Mouse (Mus musculus): ENCODE measurements around the gene Snrnp35.

Gene Snrnp35

DNA sequence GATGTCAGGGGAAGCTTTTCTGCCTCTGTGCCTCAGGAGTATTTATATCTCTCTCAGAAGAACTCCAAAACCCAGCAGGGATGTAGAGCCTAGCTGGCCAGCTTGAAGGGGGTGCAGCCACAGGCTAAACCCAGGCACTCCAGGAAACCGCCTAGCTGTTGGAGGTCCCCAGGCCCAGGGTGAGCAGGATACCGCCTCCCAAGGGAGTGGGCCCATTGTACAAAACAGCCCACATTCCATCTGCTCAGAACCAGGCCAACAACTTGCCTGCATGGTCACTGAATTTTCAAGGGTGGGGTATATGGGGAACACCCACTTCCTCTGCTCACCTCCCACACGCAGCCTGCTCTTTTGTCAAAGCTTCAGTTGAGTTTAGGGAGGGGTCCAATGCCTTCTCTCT is 17.6 kb downstream of the Snrnp35 start:
- DNase-seq (ENCODE audit: low spot score in 2 of 2) = peak; percentile 43 to 62

DNA sequence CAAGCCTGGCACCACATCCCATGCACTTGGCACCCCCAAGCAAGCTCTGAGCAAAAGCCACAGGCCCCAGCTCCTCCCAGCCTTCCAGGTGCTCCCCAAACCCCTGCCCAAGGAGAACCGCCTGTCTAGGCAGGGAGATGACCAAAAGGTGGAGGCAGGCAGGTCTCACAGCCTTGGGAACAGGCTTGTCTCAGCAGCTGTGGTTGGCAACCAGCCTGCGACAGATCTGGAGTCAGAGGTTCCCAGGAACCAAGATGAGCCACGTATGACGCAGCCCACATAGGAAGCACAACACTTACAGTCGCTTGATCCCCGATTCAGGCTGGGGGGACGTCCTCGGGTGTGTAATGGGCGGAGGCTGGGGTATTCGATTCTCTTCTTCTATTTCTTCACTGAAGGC is 18.6 kb downstream of the Snrnp35 start:
- DNase-seq (ENCODE audit: low spot score in 2 of 2) = no peak

DNA sequence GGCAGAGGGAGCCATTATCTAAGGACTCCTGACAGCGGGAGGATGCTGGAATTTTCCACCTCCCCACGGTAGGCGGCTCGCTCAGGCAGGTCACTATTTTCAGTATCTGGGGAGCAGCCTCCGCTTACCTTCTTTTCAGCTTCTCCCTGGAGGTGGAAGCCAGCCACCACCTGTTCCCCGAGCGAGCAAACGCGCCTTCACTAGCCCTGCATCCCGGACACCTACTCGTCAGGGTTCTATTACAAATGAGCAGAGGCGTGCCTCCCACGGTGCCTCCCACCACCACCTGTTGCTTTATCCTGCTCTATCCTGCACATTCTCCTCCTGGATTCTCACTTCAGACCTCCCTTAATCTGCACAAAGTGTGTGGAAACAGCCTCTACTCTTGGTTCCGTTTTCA is 20.8 kb downstream of the Snrnp35 start:
- DNase-seq (ENCODE audit: low spot score in 2 of 2) = peak; percentile 60 to 65

DNA sequence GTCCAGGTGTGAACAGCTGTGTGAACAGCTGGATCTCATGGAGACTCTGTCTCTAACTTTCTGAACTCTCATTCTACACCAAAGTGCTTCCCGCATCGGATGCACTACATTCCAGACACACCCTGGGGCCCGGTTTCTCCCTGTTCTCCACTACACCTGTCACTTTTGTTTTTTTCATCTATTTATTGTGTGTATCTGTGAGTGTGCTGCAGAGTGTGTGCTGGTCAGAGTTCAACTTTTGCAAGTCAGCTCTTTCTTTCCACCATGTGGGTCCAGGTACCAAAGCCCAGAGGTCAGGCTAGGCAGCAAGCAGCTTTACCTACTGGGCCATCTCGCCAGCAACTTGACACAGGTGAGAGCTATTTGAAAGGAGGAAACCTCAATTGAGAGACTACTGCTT is 22.3 kb downstream of the Snrnp35 start:
- no peak for DNase-seq (ENCODE audit: low spot score in 2 of 2)

DNA sequence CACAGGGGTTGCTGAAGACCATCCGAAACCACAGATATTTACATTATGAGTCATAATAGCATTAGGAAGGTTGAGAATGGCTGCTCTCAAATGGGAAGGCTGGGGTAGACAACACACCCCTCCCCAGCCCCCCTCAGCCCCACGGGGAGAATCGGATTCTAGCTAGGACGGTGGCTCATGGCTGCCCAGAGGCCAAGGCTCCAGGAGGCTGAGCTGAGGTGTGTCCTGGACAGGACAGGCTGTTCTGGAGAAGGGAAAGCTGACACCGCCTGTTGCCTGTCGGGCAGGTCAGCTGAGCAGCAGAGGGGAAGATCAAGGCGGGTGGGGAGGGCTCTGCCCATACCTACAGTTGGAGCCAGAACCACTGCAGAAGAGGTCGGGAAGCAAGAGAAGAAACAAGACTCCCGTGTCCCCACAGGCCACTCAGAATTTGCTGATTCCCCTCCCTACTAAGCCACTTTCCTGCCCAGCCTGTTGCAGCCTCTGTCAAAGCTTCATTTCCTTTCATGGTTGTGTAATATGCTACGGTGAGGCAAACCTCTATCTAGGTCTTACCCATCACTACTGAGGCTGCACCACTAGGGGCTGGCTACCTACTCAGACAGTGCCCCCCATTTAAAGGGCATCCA is 23.9 kb downstream of the Snrnp35 start:
- DNase-seq (ENCODE audit: low spot score in 2 of 2) = no peak

DNA sequence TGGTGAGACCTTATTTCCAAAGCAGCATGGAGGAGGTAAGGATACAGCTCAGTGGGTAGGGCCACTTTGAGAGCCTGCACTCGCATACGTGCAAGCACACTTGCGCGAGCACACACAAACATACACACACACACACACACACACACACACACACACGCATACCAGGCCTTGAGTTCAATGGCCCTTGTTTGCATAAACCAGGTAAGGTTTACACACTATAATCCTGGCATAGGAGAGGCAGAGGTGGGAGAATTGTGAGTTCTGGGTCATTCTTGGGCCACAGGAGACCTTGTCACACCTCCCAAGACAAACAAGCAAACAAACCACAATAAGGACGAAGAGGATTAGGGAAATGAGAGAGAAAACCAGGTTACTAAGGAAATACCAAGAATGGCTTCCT is 26.3 kb downstream of the Snrnp35 start:
- DNase-seq (ENCODE audit: low spot score in 2 of 2) = no peak

DNA sequence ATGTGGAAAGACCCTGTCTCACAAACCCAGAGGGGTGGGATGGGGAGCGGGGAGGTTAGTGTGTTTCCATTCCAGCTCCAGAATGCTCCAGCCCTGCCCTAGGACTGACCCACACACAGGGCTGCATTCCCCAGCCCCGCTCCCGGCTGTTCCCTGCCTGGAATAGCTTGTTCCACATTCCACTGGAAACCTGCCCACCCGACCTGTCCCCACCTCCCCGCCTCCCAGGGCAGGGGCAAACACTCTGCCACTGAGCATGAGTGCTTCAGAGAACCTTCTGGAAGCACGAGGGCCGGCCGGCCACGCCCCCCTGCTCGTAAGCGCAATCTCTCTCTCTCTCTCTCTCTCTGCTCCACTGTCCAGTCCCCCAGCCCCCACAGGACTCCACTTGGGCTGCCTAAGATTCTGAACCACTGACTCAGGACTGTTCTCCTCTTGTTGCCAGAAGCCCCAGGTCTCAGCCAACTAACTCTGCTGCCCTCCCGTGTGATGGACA is 26.9 kb downstream of the Snrnp35 start:
- no peak for DNase-seq (ENCODE audit: low spot score in 2 of 2)

DNA sequence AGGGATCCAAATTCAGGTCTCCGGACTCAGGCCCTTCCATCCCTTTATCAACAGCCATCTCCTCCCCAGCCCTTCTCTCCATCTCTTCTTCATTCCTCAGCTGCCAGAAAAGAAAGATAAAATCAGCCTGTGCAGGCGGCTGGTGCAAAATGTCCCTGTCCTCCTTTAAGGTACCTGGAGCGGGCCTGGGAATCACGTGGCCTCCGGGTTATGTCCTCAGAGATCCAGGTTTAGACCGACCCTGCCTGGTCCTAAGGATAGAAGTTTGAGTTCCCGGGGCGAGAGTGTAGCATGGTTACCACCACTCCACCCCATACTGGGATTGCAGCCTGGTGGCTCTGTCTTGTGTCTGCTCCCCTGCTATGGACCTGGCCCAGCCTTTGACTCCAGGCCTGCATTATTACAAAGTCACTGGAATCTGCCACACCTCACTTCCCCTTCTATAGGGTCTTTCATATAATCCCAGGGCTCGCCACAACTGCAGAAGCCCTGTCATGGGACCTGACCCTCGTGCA is 27.7 kb downstream of the Snrnp35 start:
- no peak for DNase-seq (ENCODE audit: low spot score in 2 of 2)

DNA sequence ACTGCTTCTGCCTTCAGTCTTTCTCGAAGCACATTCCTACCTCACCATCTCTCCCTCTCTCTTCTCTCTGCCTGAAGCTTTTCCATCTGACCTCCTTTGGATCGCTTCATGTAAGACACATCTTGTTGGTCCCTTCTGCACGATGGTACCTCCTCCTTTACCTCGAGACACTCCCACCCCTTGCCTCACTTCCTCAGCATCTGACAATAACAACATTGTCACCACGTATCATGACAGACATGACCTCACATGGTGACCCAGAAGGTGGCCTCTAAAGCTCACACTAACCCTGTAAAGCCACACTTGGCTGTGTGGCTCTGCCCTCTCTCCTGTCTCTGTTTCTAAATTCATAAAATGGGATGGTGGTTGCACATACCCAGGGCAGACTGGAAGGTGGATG is 32.9 kb downstream of the Snrnp35 start:
- no peak for DNase-seq (ENCODE audit: low spot score in 2 of 2)

DNA sequence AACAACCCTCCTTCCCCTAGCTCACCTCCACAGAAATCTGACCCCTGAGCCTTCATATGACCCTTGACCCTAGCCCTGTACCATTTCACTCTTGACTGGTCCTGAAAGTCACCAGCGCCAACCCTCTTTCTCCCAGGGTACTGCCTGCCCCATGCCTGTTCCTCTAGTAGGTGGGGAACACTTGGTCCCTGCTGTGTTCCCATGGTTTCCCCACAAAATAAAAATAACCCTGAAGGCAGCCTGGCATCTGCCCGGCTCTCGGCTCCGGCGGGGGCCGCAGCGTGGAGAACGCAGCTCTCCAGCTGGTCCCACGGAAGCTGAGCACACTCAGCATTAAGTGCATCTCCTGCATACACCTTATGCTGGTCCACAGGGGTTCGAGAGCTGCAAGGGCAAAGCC is 35.7 kb downstream of the Snrnp35 start:
- peak; percentile 79 to 87 for DNase-seq (ENCODE audit: low spot score in 2 of 2)

DNA sequence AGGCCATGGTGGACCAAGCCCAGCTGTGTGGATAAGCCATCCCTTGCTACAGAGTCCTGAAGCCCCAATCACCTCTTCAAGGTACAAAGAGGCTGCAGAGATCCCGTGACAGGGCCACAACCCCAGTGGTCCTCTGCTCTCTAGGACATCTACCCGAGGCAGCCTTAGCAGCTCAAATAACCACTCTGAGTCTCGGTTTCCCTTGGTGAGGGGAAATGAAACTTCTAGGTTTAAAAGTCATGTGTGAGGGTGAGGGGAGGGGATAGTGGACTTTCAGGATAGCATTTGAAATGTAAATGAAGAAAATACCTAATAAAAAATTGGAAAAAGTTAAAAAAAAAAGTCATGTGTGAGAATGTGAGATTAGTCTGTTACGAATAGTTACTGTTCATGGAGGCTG is 38.7 kb downstream of the Snrnp35 start:
- DNase-seq (ENCODE audit: low spot score in 2 of 2) = no peak

DNA sequence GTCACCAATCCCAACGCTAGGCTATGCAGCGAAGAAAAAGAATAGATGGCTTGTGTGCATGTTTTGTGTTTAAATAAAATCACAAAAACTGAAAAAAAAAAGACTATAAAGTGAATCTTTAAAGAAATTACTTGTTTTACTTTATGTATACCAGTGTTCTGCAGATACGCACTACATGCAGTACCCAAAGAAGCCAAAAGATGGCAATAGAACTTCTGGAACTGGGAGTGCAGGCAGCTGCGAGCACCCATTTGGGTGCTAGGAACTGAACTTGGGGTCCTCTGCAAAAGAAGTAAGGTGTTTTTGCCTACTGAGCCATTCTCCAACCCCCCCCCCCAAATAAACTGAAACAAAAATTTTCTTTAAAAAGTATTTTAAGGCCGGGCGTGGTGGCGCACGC is 40.1 kb downstream of the Snrnp35 start:
- DNase-seq (ENCODE audit: low spot score in 2 of 2) = no peak

DNA sequence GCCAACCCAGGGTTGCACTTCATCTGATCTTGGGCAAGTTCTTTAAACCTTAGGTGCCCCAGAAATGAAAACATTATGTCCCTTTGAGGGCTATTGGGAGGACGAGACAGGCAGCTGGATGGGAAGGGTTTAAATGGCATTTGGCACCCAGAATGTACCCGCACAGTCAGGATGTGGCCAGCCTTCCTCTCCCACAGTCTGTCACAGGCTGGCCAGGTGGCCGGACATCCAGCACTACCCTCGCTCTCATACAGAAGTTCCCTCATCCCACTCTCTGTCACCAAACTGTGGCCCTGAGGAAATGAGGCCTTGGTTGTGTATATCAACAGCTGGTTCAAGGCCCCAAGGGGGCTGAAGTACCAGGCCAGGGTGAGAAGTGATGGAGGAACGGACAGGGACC is 42.0 kb downstream of the Snrnp35 start:
- DNase-seq (ENCODE audit: low spot score in 2 of 2) = no peak

DNA sequence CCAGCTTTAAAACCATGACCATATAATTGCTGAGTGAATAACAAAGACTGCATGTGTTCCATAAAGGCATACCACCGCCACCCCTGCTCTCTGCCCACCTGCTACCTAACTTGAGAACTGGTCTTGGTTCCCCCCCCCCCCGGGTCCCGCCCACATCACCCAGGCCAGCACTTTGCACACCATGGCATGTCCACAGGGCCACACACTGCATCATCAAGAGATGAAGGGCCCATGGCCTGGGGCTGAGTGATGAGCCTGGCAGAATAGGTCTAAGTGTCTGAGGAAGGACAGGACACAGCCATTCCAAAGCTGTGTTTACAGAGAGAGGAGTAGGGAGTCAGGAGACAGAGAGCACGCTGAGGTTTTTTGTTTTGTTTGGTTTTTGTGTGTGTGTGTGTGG is 45.4 kb downstream of the Snrnp35 start:
- no peak for DNase-seq (ENCODE audit: low spot score in 2 of 2)

DNA sequence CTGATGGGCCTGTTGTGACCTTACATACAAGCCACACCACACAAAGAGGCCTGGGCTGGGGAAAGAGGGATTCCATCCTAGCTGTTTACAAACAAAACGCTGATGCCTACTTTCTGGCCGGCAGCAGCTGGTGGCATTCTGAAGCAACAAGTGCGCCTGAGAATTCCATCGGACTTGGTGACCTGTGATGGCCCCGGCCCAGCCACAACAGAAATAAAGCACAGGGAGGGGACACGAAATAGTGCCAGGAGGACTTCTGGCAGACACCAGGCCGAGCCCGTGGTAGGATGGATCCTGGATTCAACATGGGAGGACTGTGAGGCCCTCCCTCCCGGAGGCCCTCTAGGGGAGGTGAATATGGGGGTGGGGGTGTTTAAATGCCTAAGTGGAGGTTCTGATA is 45.9 kb downstream of the Snrnp35 start:
- no peak for DNase-seq (ENCODE audit: low spot score in 2 of 2)

DNA sequence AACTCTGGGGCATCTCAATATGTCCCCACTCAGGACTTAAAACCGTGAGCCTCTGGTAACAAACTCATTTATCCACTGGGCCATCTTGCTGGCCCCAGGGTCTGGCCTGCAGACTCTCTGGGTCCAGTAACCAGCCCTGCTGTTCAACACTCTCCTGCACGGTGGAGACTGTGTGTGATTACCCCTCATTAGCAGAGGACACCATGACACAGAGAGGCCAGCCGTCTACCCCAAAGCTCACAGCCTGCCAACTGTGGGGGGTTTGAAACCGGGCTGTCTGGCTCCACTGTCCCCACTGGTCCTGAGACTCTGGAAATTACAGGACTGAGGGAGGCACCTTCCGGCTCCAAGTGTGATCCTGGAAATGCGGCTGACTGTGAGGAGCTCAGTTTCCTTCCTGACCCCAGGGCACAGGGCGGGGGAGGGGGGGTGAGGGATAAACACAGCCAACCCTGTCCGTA is 46.3 kb downstream of the Snrnp35 start:
- no peak for DNase-seq (ENCODE audit: low spot score in 2 of 2)

DNA sequence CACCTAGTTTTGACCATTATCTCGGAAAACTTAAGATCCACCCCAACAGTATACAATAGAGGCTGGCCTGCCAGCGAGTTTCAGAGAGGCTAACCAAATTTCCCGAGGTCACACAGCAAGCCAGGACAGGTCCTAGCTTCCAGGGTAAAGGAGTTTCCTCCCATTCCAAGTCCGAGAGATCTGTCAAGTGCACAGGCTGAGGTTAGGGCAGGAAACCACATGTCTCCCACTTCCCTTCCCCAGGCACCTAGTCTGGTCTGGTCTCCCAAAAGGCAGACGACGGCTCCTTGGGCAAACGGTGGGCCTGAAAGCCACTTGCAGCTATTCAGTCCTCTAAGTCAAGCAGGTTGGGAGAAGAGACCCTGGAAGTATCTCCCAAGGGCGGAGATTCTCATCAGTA is 46.8 kb downstream of the Snrnp35 start:
- DNase-seq (ENCODE audit: low spot score in 2 of 2) = no peak

DNA sequence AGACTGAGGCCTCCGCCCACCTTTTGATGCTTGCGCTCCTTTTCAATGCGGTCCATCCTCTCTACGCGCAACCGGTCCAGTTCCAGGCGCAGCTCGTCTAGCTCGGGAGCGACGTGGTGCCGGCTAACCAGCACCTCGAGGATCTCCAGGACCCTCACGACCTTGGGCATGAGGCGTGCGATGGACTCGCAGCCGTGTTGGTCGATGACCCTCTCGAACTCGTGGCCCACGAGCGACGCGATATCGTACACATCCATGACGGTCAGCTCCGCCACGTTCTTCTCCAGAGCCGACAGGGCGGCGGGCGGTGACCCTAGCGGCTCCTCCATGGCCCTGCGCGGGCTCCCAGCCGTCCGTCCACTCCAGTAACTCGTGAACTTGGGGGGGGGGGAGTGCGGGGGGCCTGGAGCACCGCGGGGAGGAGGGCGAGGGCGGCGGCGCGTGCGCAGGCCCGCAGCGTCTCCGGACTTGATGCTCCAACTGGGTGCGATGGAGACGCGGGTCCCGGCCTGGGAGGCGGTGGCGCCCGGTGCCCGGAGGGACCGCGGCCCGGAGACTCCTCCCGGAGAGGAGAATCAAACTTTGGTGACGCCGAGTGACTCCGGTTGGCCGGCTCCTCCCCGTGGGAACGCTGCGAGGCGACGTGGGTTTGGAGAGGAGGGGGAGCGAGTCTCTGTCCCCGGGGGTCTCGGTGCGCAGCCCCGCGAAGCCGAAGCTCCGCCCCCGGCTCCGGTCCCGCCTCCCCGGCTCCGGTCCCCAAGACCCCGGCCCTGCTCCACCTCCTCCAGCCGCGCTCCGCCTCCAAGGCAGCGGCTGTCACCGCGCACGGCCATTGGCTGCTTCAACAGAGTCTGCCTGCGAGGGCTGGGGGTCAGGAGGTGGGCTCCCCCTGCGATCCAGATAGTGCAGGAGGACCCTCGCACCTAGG is 48.0 kb downstream of the Snrnp35 start, which contains the start of gene Rilpl1:
Rilpl1 (minus strand) TSS at position 737 of the 928 bp plus-strand sequence.
- peak; percentile 90 for DNase-seq (ENCODE audit: low spot score in 2 of 2)

DNA sequence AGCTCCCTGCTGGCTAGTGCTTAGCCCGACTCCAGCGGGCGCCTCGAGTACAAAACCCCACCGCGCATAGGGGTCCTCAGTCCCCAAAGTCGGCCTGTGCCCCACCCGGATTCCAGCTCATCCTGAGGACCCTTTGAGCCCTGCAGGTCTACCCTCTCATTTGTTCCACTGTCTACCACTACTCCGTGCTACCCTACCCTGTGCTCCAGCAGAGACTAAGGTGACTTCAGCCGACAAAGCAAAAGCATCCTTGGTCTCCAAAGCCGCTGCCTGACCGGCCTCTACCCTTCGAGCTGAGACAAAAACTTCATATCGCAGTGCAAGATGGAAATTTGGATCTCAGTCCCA is 48.6 kb downstream of the Snrnp35 start:
- DNase-seq (ENCODE audit: low spot score in 2 of 2) = no peak

DNA sequence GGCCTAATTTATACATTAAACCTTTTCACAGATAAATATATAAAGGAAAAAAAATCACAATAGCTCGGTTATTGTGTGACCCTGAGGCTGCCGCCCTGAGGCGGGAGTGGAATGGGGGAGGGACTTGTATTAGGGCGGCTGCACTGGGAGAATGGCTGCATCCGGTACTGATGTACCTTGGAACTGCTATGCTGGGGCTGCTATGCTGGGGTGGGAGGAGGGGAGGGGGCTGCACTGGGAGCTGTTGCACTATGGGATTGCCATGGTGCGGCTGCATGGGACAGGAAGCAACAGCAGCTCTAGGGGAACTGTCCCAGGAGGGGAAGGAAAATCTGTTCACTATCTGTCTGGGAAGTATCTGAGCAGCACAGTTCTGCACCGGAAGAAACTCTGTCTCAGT is 49.5 kb downstream of the Snrnp35 start:
- DNase-seq (ENCODE audit: low spot score in 2 of 2) = no peak

DNA sequence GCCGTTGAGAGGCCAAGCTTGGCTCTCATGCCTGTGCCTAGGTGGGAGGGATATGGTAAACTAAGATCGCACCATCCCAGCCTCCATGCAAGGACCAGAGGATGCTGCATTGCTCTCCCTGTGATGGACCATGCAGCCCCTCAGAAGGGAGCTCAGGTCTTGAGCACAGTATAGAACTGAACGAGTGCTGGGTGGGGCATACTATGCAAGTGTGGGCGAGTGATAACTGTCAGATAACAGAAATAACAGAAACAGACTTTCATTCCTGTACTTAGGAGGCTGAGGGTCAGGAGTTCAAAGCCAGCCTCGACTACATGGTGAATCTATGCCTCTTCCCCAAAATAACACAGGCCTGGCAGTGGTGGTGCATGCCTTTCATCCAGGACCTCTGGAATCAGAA is 52.1 kb downstream of the Snrnp35 start:
- DNase-seq (ENCODE audit: low spot score in 2 of 2) = no peak

DNA sequence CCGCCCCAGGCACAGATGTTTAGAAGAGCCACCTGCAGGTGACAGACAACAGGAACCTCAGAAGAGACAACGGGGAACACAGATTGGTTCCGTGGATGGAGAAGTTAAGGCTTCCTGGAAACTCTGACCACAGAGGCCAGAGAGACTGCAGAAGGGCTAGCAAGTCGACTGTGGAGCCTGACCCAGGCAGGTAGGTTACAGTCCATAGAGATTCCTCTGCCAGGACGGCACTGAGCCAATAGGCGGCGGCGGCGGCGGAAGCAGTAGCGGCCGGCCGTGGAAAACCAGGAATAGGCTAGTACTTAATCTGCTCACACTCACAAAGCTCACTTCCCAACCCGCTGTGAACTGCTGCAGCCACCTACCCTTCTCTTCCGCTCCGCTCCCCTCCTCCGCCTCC is 53.8 kb downstream of the Snrnp35 start:
- DNase-seq (ENCODE audit: low spot score in 2 of 2) = no peak
